In the genomic region with DNA sequence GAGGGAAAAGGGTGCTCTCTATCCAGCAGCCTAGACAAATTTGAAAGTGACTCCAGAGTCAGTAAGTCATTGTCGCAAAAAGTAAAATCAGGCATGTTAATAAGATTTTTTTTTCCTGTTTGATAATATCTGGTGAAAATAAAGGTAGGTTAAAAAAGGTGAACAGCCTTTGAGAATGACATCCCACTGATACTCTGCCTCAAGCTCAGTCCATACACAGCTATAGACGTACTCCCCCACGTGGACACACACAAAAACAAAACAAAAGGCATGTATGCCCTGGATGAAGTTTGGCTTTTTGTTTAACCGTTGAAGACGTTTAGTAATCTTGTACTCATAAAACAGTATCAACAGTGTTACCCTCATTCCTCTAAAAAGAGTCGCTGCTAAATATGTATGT, we compare ENCODE assay signal across 7 mouse cellular contexts. TPM values are rescaled to one million over a fixed set of nuclear protein-coding genes. Genes with fewer than 3 reads are reported as not detected.
A peak's percentile ranks its signal among the peaks of the same experiment; 100 is the strongest.
DNase-seq lines count a peak whose midpoint lies in the region; ATAC-seq and TF ChIP-seq lines count a peak whose summit lies in the region.

No protein-coding gene starts in this region.

- no peak overlapping the region for H3K4me3 ChIP-seq in thymus, adult 2 months (ENCODE audit: control insufficient read depth, insufficient read depth, low read length)
- H3K4me3 ChIP-seq in heart, embryonic 15.5 days, result peak overlapping the region; percentile 89
- peak overlapping the region; percentile 79 for H3K4me3 ChIP-seq in limb, embryonic 13.5 days

- intact Hi-C loops in gastrocnemius, postnatal 36 days (cut with DNase I), result no loop called here

- no peak overlapping the region for H3K27ac ChIP-seq in thymus, adult 2 months (ENCODE audit: control insufficient read depth, insufficient read depth, low read length)
- no peak overlapping the region for H3K27ac ChIP-seq in heart, embryonic 15.5 days
- no peak overlapping the region for H3K27ac ChIP-seq in limb, embryonic 13.5 days

- H3K27me3 ChIP-seq in thymus, adult 2 months (ENCODE audit: control insufficient read depth, insufficient read depth, low read length), result no peaks in the 10 kb centered on the region
- no peaks in the 10 kb centered on the region for H3K27me3 ChIP-seq in heart, embryonic 15.5 days
- H3K27me3 ChIP-seq in limb, embryonic 13.5 days, result no peaks in the 10 kb centered on the region

- WGBS in thymus, adult 2 months, result 33% methylated on average over 6 of the region's 6 CpGs
- 51% methylated on average over 6 of the region's 6 CpGs for WGBS in heart, embryonic 15.5 days
- 48% methylated on average over 6 of the region's 6 CpGs for WGBS in limb, embryonic 13.5 days

- ATAC-seq in heart, embryonic 15.5 days (replicated peaks; ENCODE audit: insufficient number of reproducible peaks, insufficient read depth, low FRiP score, low read depth), result no peak
- no peak for ATAC-seq in limb, embryonic 13.5 days (ENCODE audit: low FRiP score, low read depth)

- H3K9ac ChIP-seq in heart, embryonic 15.5 days, result no peak overlapping the region
- H3K9ac ChIP-seq in limb, embryonic 13.5 days, result no peak overlapping the region; the same call in 1 of the 2 replicates

- TF ChIP-seq POLR2A in thymus, adult 2 months (IDR thresholded peaks at IDR 0.05; ENCODE audit: control insufficient read depth, extremely low read depth, insufficient read depth, low read length, poor library complexity), result no peak

- H3K36me3 ChIP-seq in thymus, adult 2 months (ENCODE audit: control insufficient read depth, insufficient read depth, low read length), result no peaks in the 10 kb centered on the region
- no peaks in the 10 kb centered on the region for H3K36me3 ChIP-seq in heart, embryonic 15.5 days
- no peaks in the 10 kb centered on the region for H3K36me3 ChIP-seq in limb, embryonic 13.5 days

- no peaks in the 10 kb centered on the region for H3K9me3 ChIP-seq in heart, embryonic 15.5 days (replicated peaks)
- H3K9me3 ChIP-seq in limb, embryonic 13.5 days, result no peaks in the 10 kb centered on the region

- H3K4me2 ChIP-seq in heart, embryonic 15.5 days, result peak overlapping the region; percentile 68
- H3K4me2 ChIP-seq in limb, embryonic 13.5 days (replicated peaks), result peak overlapping the region; percentile 73

- no peak for TF ChIP-seq CTCF in thymus, adult 2 months (IDR thresholded peaks at IDR 0.05; ENCODE audit: borderline replicate concordance, control insufficient read depth, extremely low read depth, insufficient read depth, low read length, poor library complexity)

- no peaks in the 10 kb centered on the region for H3K4me1 ChIP-seq in thymus, adult 2 months (replicated peaks; ENCODE audit: control insufficient read depth, insufficient read depth, low read length)
- H3K4me1 ChIP-seq in heart, embryonic 15.5 days (replicated peaks), result peaks cover 14% of the 10 kb centered on the region
- peaks cover 16% of the 10 kb centered on the region for H3K4me1 ChIP-seq in limb, embryonic 13.5 days

- peak; percentile 31 for DNase-seq in thymus, adult 2 months
- DNase-seq in thymus, adult 18-20 months, result no peak
- DNase-seq in cerebellum, adult 8-10 months, result peak; percentile 27
- peak; percentile 55 for DNase-seq in naive thymus-derived CD4-positive, alpha-beta T cell, adult 2 months (ENCODE audit: low read depth)
- no peak for DNase-seq in gastrocnemius, postnatal 36 days

RNA-seq across cellular contexts. Expression of a gene that starts 1.0 kb away (rescaled TPM):
- polyA plus RNA-seq in thymus, adult 2 months (2012; rRNA removed), result 1.0 and 1.3 TPM in 2 replicates
- 12.8 and 13.7 TPM in 2 replicates for polyA plus RNA-seq in heart, embryonic 15.5 days (2015; fragmentation: Nextera tagmentation; extraction: Ambion mirVana)
- polyA plus RNA-seq in limb, embryonic 13.5 days (2015; fragmentation: Nextera tagmentation; extraction: Ambion mirVana), result 17.4 and 18.4 TPM in 2 replicates
- total RNA-seq in gastrocnemius, postnatal 36 days (2021), result 1 to 10 TPM; 3.4 to 4.0 TPM

RNA-seq across cellular contexts. Expression of a gene that starts 1.1 kb away (rescaled TPM):
- polyA plus RNA-seq in thymus, adult 2 months (2012; rRNA removed), result 9.2 and 12.1 TPM in 2 replicates
- 10.0 and 10.2 TPM in 2 replicates for polyA plus RNA-seq in heart, embryonic 15.5 days (2015; fragmentation: Nextera tagmentation; extraction: Ambion mirVana)
- polyA plus RNA-seq in limb, embryonic 13.5 days (2015; fragmentation: Nextera tagmentation; extraction: Ambion mirVana), result 24.5 and 27.3 TPM in 2 replicates
- total RNA-seq in gastrocnemius, postnatal 36 days (2021), result 1 to 10 TPM; 3.3 to 4.8 TPM

Comparison
In these comparisons a context has a peak if more than half of its experiments do, and no peak if none do; other contexts are left out.
1. DNase-seq: peak in thymus, adult 2 months (single experiment), cerebellum, adult 8-10 months (single experiment) and naive thymus-derived CD4-positive, alpha-beta T cell, adult 2 months (single experiment); none in thymus, adult 18-20 months (0 of 2) and gastrocnemius, postnatal 36 days (0 of 2).